Mouse (Mus musculus): Measurements from ENCODE around the gene Grin3b. TPM values are rescaled to one million over a fixed set of nuclear protein-coding genes. Genes with fewer than 3 reads are reported as not detected.

Gene Grin3b
- polyA plus RNA-seq (2012; rRNA removed) = 0.02 and 0.05 TPM in 2 replicates

GRCm38 (mm10) chr10:79970415-79971182 is at the start of gene Grin3b:
TSS of gene Grin3b (plus strand) at chr10:79970715.

GRCm38 (mm10) chr10:79920958-79921535 is 49.5 kb upstream of the Grin3b start, which contains the start of gene R3hdm4:
TSS of gene R3hdm4 (minus strand) at chr10:79921208.

GRCm38 (mm10) chr10:79926491-79927323 is 43.8 kb upstream of the Grin3b start, which contains the start of gene Arid3a:
TSS of gene Arid3a (plus strand) at chr10:79927043.

GRCm38 (mm10) chr10:79959847-79960601 is 10.5 kb upstream of the Grin3b start, which contains the start of gene Wdr18:
TSS of gene Wdr18 (plus strand) at chr10:79960152.

GRCm38 (mm10) chr10:79984195-79984816 is 13.8 kb downstream of the Grin3b start, which contains the start of gene Tmem259:
TSS of gene Tmem259 (minus strand) at chr10:79984330.

GRCm38 (mm10) chr10:79988506-79989271 is 18.2 kb downstream of the Grin3b start, which contains the start of gene Cnn2:
TSS of gene Cnn2 (plus strand) at chr10:79988584.

GRCm38 (mm10) chr10:79996272-79997033 is 25.9 kb downstream of the Grin3b start, which contains the start of gene Abca7:
TSS of gene Abca7 (plus strand) at chr10:79996494.

GRCm38 (mm10) chr10:80016511-80016910 is 46.0 kb downstream of the Grin3b start, which contains the start of gene Arhgap45:
TSS of gene Arhgap45 (plus strand) at chr10:80016653.

Other genes starting within 250 kb of the Grin3b start
- 15.2 and 16.1 TPM in 2 replicates for gene Polrmt, start 224.1 kb upstream of the Grin3b start, polyA plus RNA-seq (2012; rRNA removed)
- not detected in 2 replicates for gene Fgf22, start 215.6 kb upstream of the Grin3b start, polyA plus RNA-seq (2012; rRNA removed)
- 40.0 and 46.4 TPM in 2 replicates for gene Rnf126, start 203.8 kb upstream of the Grin3b start, polyA plus RNA-seq (2012; rRNA removed)
- 0.50 and 0.51 TPM in 2 replicates for gene Fstl3, start 193.4 kb upstream of the Grin3b start, polyA plus RNA-seq (2012; rRNA removed)
- 1.9 and 3.0 TPM in 2 replicates for gene Prss57, start 179.8 kb upstream of the Grin3b start, polyA plus RNA-seq (2012; rRNA removed)
- 3.6 and 3.9 TPM in 2 replicates for gene Palm, start 177.1 kb upstream of the Grin3b start, polyA plus RNA-seq (2012; rRNA removed)
- 0.16 TPM in 2 replicates for gene Misp, start 149.7 kb upstream of the Grin3b start, polyA plus RNA-seq (2012; rRNA removed)
- 117 and 130 TPM in 2 replicates for gene Ptbp1, start 116.3 kb upstream of the Grin3b start, polyA plus RNA-seq (2012; rRNA removed)
- gene Prtn3, start 96.2 kb upstream of the Grin3b start, polyA plus RNA-seq (2012; rRNA removed) = 119 and 171 TPM in 2 replicates
- gene Plppr3, start 96.1 kb upstream of the Grin3b start, polyA plus RNA-seq (2012; rRNA removed) = 6.2 and 6.7 TPM in 2 replicates
- gene Elane, start 84.5 kb upstream of the Grin3b start, polyA plus RNA-seq (2012; rRNA removed) = 36.8 and 63.1 TPM in 2 replicates
- gene Cfd, start 79.9 kb upstream of the Grin3b start, polyA plus RNA-seq (2012; rRNA removed) = 0.03 TPM in 1 of 2 replicates, not detected in the other
- gene Med16, start 61.8 kb upstream of the Grin3b start, polyA plus RNA-seq (2012; rRNA removed) = 11.7 and 12.4 TPM in 2 replicates
- not detected in 2 replicates for gene Gm26602, start 59.9 kb upstream of the Grin3b start, polyA plus RNA-seq (2012; rRNA removed)
- 0.23 and 0.24 TPM in 2 replicates for gene Kiss1r, start 53.7 kb upstream of the Grin3b start, polyA plus RNA-seq (2012; rRNA removed)
- gene R3hdm4, start 49.5 kb upstream of the Grin3b start, polyA plus RNA-seq (2012; rRNA removed) = 28.2 and 33.7 TPM in 2 replicates
- 4.7 and 5.8 TPM in 2 replicates for gene Arid3a, start 43.7 kb upstream of the Grin3b start, polyA plus RNA-seq (2012; rRNA removed)
- gene Wdr18, start 10.6 kb upstream of the Grin3b start, polyA plus RNA-seq (2012; rRNA removed) = 22.7 and 23.6 TPM in 2 replicates
- gene Tmem259, start 13.6 kb downstream of the Grin3b start, polyA plus RNA-seq (2012; rRNA removed) = 49.9 and 57.6 TPM in 2 replicates
- 13.6 and 16.7 TPM in 2 replicates for gene Cnn2, start 17.9 kb downstream of the Grin3b start, polyA plus RNA-seq (2012; rRNA removed)
- 8.8 and 11.5 TPM in 2 replicates for gene Abca7, start 25.8 kb downstream of the Grin3b start, polyA plus RNA-seq (2012; rRNA removed)
- gene Arhgap45, start 45.9 kb downstream of the Grin3b start, polyA plus RNA-seq (2012; rRNA removed) = 17.5 and 19.8 TPM in 2 replicates
- gene Polr2e, start 69.1 kb downstream of the Grin3b start, polyA plus RNA-seq (2012; rRNA removed) = 118 and 119 TPM in 2 replicates
- gene Gpx4, start 76.5 kb downstream of the Grin3b start, polyA plus RNA-seq (2012; rRNA removed) = 378 and 411 TPM in 2 replicates
- 8.9 and 9.8 TPM in 2 replicates for gene Sbno2, start 134.9 kb downstream of the Grin3b start, polyA plus RNA-seq (2012; rRNA removed)
- 88.1 and 91.3 TPM in 2 replicates for gene Stk11, start 145.1 kb downstream of the Grin3b start, polyA plus RNA-seq (2012; rRNA removed)
- 174 and 199 TPM in 2 replicates for gene Atp5d, start 167.9 kb downstream of the Grin3b start, polyA plus RNA-seq (2012; rRNA removed)
- gene Cbarp, start 170.1 kb downstream of the Grin3b start, polyA plus RNA-seq (2012; rRNA removed) = 1.4 and 1.8 TPM in 2 replicates
- gene Midn, start 177.6 kb downstream of the Grin3b start, polyA plus RNA-seq (2012; rRNA removed) = 8.2 and 9.9 TPM in 2 replicates
- 19.1 and 20.7 TPM in 2 replicates for gene Cirbp, start 195.3 kb downstream of the Grin3b start, polyA plus RNA-seq (2012; rRNA removed)
- gene 1600002K03Rik, start 202.2 kb downstream of the Grin3b start, polyA plus RNA-seq (2012; rRNA removed) = 8.6 TPM in 2 replicates
- gene Efna2, start 208.8 kb downstream of the Grin3b start, polyA plus RNA-seq (2012; rRNA removed) = 0.37 and 0.46 TPM in 2 replicates